8 mouse cellular contexts compared by ENCODE assay signal in the genomic region with DNA sequence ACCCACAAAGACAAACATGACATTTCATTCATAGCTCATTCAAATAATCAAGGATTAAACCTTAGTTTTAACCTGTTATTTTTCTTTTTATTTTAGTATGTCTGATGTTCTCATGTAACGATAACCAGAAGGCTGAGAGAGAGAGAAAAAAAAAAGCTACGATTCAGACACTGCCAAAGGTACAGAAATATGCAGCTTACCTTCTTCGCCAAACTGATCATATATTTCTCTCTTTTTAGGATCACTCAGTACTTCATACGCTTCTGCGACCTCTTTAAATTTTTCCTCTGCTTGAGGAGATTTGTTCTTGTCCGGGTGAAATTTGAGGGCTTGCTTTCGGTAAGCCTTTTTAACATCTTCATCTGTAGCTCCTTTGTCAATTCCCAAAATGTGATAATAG. TPM values are rescaled to one million over a fixed set of nuclear protein-coding genes. Genes with fewer than 3 reads are reported as not detected.
DNase-seq lines count a peak whose midpoint lies in the region; ATAC-seq and TF ChIP-seq lines count a peak whose summit lies in the region.

No protein-coding gene starts in this region.

- H3K4me3 ChIP-seq in heart, embryonic 10.5 days = peak overlapping the region; percentile 64
- peak overlapping the region; percentile 62 to 70 (median 64) for H3K4me3 ChIP-seq in CH12.LX (replicated peaks in 1 of 3; ENCODE audit: low read depth in 2 of 3, low read length in 2 of 3, poor library complexity in 1 of 3)
- H3K4me3 ChIP-seq in forebrain, embryonic 14.5 days (ENCODE audit: low read depth, low read length) = peak overlapping the region; percentile 37
- peak overlapping the region; percentile 66 for H3K4me3 ChIP-seq in liver, embryonic 15.5 days (replicated peaks)

- H3K9ac ChIP-seq in CH12.LX (ENCODE audit: insufficient read depth, low read depth) = peak overlapping the region; percentile 99
- H3K9ac ChIP-seq in forebrain, embryonic 14.5 days (ENCODE audit: low read length) = peak overlapping the region; percentile 52
- peak overlapping the region; percentile 77 for H3K9ac ChIP-seq in liver, embryonic 15.5 days

- DNase-seq in heart, embryonic 10.5 days (ENCODE audit: low spot score) = no peak
- no peak for DNase-seq in heart, adult 11 months
- no peak for DNase-seq in CH12.LX (ENCODE audit: extremely low read depth)
- DNase-seq in forebrain, embryonic 14.5 days (ENCODE audit: low spot score) = no peak
- no peak for DNase-seq in right cerebral cortex, adult 2 months (ENCODE audit: low spot score in 2 of 2)
- no peak for DNase-seq in right cerebral cortex, postnatal 10 days (ENCODE audit: low spot score in 2 of 2)
- no peak for DNase-seq in cerebellum, postnatal 4 days (ENCODE audit: low spot score in 2 of 2)

- peak overlapping the region; percentile 91 for H3K4me2 ChIP-seq in CH12.LX (ENCODE audit: insufficient read depth, low read depth, poor library complexity, severe bottlenecking)
- peak overlapping the region; percentile 52 for H3K4me2 ChIP-seq in forebrain, embryonic 14.5 days (ENCODE audit: low read length)
- peak overlapping the region; percentile 69 for H3K4me2 ChIP-seq in liver, embryonic 15.5 days

- H3K79me2 ChIP-seq in CH12.LX (replicated peaks; ENCODE audit: control insufficient read depth, extremely low read depth, insufficient read depth, poor library complexity, severe bottlenecking) = peaks cover 19% of the 10 kb centered on the region

- 10% methylated on average over 7 of the region's 7 CpGs for WGBS in heart, embryonic 10.5 days
- WGBS in forebrain, embryonic 14.5 days = 12% methylated on average over 7 of the region's 7 CpGs
- 1% methylated on average over 7 of the region's 7 CpGs for WGBS in liver, embryonic 15.5 days (ENCODE audit: insufficient replicate concordance)

- H3K27ac ChIP-seq in heart, embryonic 10.5 days = peak overlapping the region; percentile 86
- H3K27ac ChIP-seq in CH12.LX (ENCODE audit: insufficient read depth, low read depth) = no peak overlapping the region; the same call in 1 of the 2 replicates
- H3K27ac ChIP-seq in forebrain, embryonic 14.5 days (ENCODE audit: low read depth, low read length) = peak overlapping the region; percentile 67
- H3K27ac ChIP-seq in liver, embryonic 15.5 days (replicated peaks) = peak overlapping the region; percentile 98

- no peak for TF ChIP-seq EP300 in CH12.LX (IDR thresholded peaks at IDR 0.05; ENCODE audit: low read length)

- dilution Hi-C loops in CH12.LX (cut with MboI; ENCODE audit: extremely low pct_ligation_motif_present, extremely low pct_unique_long_range_greater_than_20kb, low sequenced_read_pairs) = no loop called here

- in situ Hi-C loops in CH12.LX (cut with MboI; ENCODE audit: low pct_ligation_motif_present, low pct_unique_long_range_greater_than_20kb, low sequenced_read_pairs) = loop anchor here (5.0 kb wide), 1 partner anchor 71 kb away; no protein-coding TSS in a partner anchor

- H3K36me3 ChIP-seq in heart, embryonic 10.5 days = no peaks in the 10 kb centered on the region
- H3K36me3 ChIP-seq in CH12.LX (replicated peaks in 1 of 2; ENCODE audit: control insufficient read depth in 1 of 2, insufficient read depth in 1 of 2, low read length in 1 of 2) = peaks cover 0 to 3% of the 10 kb centered on the region in 2 experiments
- H3K36me3 ChIP-seq in forebrain, embryonic 14.5 days (ENCODE audit: control insufficient read depth, insufficient read depth, low read length) = no peaks in the 10 kb centered on the region
- H3K36me3 ChIP-seq in liver, embryonic 15.5 days (replicated peaks) = 0 out of 2 replicates have a peak, but pooled peaks cover 3% of the 10 kb centered on the region

- H3K27me3 ChIP-seq in heart, embryonic 10.5 days (ENCODE audit: insufficient read depth, poor library complexity, severe bottlenecking) = no peaks in the 10 kb centered on the region
- peaks cover 2% of the 10 kb centered on the region for H3K27me3 ChIP-seq in CH12.LX (replicated peaks)
- H3K27me3 ChIP-seq in forebrain, embryonic 14.5 days (replicated peaks; ENCODE audit: control insufficient read depth, insufficient read depth, low read length) = no peaks in the 10 kb centered on the region
- no peaks in the 10 kb centered on the region for H3K27me3 ChIP-seq in liver, embryonic 15.5 days

- TF ChIP-seq CTCF in CH12.LX (conservative IDR thresholded peaks at IDR 0.05 in 1 of 2, IDR thresholded peaks at IDR 0.05 in 1 of 2; ENCODE audit: low read depth in 2 of 2, low read length in 2 of 2) = no peak

- TF ChIP-seq POLR2A in CH12.LX (IDR thresholded peaks at IDR 0.05; ENCODE audit: low read depth, low read length) = no peak

- peaks cover 18% of the 10 kb centered on the region for H3K4me1 ChIP-seq in heart, embryonic 10.5 days
- peaks cover 11 to 45% of the 10 kb centered on the region in 2 experiments for H3K4me1 ChIP-seq in CH12.LX (ENCODE audit: control insufficient read depth in 1 of 2, insufficient read depth in 2 of 2)
- peaks cover 8% of the 10 kb centered on the region for H3K4me1 ChIP-seq in forebrain, embryonic 14.5 days (ENCODE audit: control insufficient read depth, insufficient read depth, low read length)
- peaks cover 39% of the 10 kb centered on the region for H3K4me1 ChIP-seq in liver, embryonic 15.5 days (replicated peaks)

- H3K9me3 ChIP-seq in heart, embryonic 10.5 days = no peaks in the 10 kb centered on the region
- no peaks in the 10 kb centered on the region for H3K9me3 ChIP-seq in CH12.LX (replicated peaks; ENCODE audit: low read length)
- no peaks in the 10 kb centered on the region for H3K9me3 ChIP-seq in forebrain, embryonic 14.5 days (replicated peaks; ENCODE audit: control insufficient read depth, low read length)
- H3K9me3 ChIP-seq in liver, embryonic 15.5 days (replicated peaks) = no peaks in the 10 kb centered on the region

- TF ChIP-seq RAD21 in CH12.LX (IDR thresholded peaks at IDR 0.05; ENCODE audit: low read depth, low read length) = no peak

- no peak for ATAC-seq in forebrain, embryonic 14.5 days
- ATAC-seq in liver, embryonic 15.5 days (ENCODE audit: insufficient read depth) = no peak

TF ChIP-seq in CH12.LX, 34 proteins besides CTCF, POLR2A, EP300 and RAD21:
- TF ChIP-seq ZNF384 (IDR thresholded peaks at IDR 0.05; ENCODE audit: low read depth, low read length) = peak; percentile 67
- TF ChIP-seq MEF2A (IDR thresholded peaks at IDR 0.05; ENCODE audit: borderline replicate concordance, low read depth, low read length) = no peak
- 0 out of 2 replicates have a peak, but pooled peaks have one; percentile 7 for TF ChIP-seq SIN3A (IDR thresholded peaks at IDR 0.05; ENCODE audit: low read length)

RNA-seq across cellular contexts. Expression of gene Dnajb4, which starts 16.9 kb away (rescaled TPM):
- polyA plus RNA-seq in heart, embryonic 10.5 days (2016; fragmentation: Nextera tagmentation; extraction: Ambion mirVana) = 30.5 and 32.1 TPM in 2 replicates
- total RNA-seq in CH12.LX (2012; rRNA removed) (11.7 and 14.9 TPM in 2 replicates), CH12.LX (2014; rRNA removed) (26.4 and 30.0 TPM in 2 replicates)
- polyA plus RNA-seq in CH12.LX (2012; ENCODE audit: insufficient read length, low read depth) = 17.7 and 19.5 TPM in 2 replicates
- polyA plus RNA-seq in forebrain, embryonic 14.5 days (2014; fragmentation: Nextera tagmentation; extraction: Ambion mirVana) = 21.6 and 28.2 TPM in 2 replicates
- polyA plus RNA-seq in liver, embryonic 15.5 days (2015; fragmentation: Nextera tagmentation; extraction: Ambion mirVana) = 35.3 and 36.8 TPM in 2 replicates

RNA-seq across cellular contexts. Expression of gene Fubp1, which starts 17.0 kb away (rescaled TPM):
- polyA plus RNA-seq in heart, embryonic 10.5 days (2016; fragmentation: Nextera tagmentation; extraction: Ambion mirVana) = 179 and 249 TPM in 2 replicates
- total RNA-seq in CH12.LX (2012; rRNA removed) = 214 and 306 TPM in 2 replicates
- total RNA-seq in CH12.LX (2014; rRNA removed) = 333 and 398 TPM in 2 replicates
- 224 and 237 TPM in 2 replicates for polyA plus RNA-seq in CH12.LX (2012; ENCODE audit: insufficient read length, low read depth)
- polyA plus RNA-seq in forebrain, embryonic 14.5 days (2014; fragmentation: Nextera tagmentation; extraction: Ambion mirVana) = 292 and 293 TPM in 2 replicates
- 55.1 and 57.1 TPM in 2 replicates for polyA plus RNA-seq in liver, embryonic 15.5 days (2015; fragmentation: Nextera tagmentation; extraction: Ambion mirVana)

RNA-seq across cellular contexts. Expression of gene Gipc2, which starts 27.1 kb away (rescaled TPM):
- 4.2 and 10.8 TPM in 2 replicates for polyA plus RNA-seq in heart, embryonic 10.5 days (2016; fragmentation: Nextera tagmentation; extraction: Ambion mirVana)
- total RNA-seq in CH12.LX (2012; rRNA removed) (0.38 TPM in 1 of 2 replicates, not detected in the other), CH12.LX (2014; rRNA removed) (0.24 TPM in 1 of 2 replicates, not detected in the other)
- 1.2 and 1.7 TPM in 2 replicates for polyA plus RNA-seq in CH12.LX (2012; ENCODE audit: insufficient read length, low read depth)
- 3.1 and 4.7 TPM in 2 replicates for polyA plus RNA-seq in forebrain, embryonic 14.5 days (2014; fragmentation: Nextera tagmentation; extraction: Ambion mirVana)
- 19.3 and 20.0 TPM in 2 replicates for polyA plus RNA-seq in liver, embryonic 15.5 days (2015; fragmentation: Nextera tagmentation; extraction: Ambion mirVana)
